Mouse (Mus musculus) fat pad, adult 2 months (tissue): ENCODE results near the gene Cpne2.

Experiments
- DNase-seq: peaks from one replicate; pipeline ENCODE4 v3.0.0-alpha.2; 2011; ENCODE audit warnings: low read depth, low spot score; ENCODE audit errors: extremely low read depth

The Cpne2 gene

DNA sequence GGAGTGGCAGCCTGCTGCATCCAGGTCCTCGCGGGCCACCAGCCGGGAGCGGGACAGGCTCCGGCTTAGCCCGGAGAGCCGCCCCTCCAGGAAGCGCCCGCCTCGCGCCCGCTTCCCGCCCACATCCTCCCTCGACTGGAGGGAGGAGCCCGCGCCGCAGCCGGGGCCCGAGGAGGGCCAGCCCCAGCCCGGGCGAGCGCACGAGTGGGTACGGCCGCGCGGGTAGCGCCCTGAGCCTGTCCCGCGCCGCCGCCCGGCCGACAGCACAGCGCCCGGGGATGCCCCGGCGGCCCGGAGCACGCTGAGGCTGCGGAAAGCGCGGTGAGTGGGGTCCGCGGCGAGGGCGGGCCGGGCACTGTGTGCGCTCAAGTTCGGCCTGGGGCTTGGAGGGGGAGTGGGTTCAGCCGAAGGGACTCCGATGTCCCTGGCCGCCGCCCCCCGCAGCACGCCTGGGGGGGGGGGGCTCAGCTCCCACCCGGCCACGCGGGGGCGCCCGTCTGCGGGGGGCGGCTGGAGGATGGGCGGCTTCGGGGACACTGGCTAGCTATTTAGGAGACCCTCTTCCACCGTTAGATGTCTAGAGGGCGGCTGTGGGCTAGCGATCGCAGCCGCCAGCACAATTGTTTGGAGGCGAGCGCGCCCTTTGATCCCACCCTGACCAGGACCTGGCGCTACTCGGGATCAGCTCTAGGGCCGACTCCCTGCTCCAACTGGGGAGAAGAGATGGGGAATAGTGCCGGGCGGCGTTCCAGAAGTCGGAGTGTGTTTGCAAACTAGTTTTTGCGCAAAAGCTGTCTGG, at the start of gene Cpne2:
Cpne2 (plus strand) TSS at position 118 of the 799 bp plus-strand sequence.
- DNase-seq: no peak

DNA sequence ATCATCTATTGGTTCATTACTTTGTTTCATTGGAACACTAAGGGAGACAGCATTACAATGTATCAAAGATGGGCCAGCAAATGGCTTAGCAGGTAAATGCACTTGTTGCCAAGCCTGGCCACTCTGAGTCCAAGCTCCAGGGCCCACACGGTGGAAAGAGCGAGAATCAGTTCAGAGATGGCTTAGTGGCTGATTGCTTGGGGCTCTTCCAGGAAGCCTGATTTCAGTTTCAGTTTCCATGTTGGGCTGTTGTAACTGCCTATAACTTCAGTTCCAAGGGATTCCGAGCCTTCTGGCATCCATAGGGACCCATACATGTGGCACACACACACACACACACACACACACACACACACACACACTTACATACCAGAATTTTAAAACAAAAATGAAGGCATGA, 47.5 kb upstream of the Cpne2 start:
- DNase-seq: no peak

DNA sequence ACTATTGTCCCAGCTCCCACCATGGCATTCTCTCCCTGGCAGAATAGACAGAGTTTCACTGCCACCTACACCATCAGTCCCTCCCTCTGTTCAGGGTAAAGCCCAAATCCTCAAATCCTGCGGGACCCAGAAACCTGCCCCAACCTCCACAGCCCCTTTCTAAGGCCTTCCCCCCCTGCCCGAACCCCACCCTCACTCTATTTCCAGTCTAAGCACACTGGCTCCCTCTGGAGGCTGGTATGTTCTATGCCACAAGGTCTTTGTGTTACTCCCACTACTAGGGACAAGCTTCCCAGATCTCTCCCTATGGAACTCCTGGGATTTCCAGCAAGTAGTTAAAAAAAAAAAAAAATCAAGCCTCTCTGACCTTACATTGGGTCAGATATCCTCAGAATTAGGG, 46.9 kb upstream of the Cpne2 start:
- DNase-seq: no peak

DNA sequence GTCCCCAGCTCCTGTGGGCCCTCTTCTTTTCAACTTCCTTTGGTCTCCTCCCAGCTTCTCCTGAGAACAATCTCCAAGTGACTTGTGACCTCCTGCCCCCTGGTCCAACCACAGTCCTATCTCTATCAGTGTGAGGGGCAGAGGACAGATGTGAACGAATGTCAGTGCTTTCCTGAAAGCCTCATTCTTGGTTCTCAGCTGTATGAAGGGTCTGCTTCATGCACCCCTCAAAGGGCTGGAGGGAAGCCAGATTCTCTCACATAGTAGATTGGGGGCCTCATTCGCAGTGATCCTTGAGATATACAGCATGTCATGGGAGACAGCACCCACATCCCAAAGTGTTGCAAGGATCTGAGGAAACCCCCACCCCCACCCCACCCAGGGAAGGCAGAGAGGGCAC, 44.8 kb upstream of the Cpne2 start:
- DNase-seq: no peak

DNA sequence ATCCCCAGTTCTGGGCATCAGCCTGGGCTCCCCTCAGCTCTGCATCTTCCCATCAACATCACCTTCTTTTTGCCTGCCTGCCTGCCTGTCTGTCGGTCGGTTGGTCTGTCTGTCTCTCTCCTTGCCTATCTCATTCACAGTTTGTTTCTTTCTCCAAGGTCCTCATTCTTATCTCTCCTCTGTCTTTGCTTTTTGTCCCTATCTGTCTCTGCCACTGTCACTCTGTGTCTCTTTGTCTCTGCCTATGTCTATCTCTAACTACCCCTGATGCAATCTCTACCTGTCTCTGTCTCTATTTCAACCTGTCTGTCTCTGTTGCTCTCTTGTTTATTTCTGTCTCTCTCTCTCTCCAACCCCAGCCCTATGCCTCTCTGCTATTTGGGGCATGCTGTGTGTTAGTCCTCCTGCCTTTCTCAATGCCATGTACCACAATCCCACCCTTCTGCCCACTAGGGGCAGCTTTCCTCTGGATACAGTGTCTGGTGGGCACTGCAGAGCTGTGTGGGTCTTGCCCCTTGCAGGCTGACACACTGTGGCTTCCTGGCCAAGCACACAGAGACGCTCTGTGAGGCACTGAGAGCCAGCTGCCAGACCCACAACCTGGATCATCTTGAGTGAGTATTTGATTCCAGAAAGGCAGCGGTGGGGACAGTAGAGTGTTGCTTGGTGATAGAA, 42.8 kb upstream of the Cpne2 start:
- DNase-seq: no peak

DNA sequence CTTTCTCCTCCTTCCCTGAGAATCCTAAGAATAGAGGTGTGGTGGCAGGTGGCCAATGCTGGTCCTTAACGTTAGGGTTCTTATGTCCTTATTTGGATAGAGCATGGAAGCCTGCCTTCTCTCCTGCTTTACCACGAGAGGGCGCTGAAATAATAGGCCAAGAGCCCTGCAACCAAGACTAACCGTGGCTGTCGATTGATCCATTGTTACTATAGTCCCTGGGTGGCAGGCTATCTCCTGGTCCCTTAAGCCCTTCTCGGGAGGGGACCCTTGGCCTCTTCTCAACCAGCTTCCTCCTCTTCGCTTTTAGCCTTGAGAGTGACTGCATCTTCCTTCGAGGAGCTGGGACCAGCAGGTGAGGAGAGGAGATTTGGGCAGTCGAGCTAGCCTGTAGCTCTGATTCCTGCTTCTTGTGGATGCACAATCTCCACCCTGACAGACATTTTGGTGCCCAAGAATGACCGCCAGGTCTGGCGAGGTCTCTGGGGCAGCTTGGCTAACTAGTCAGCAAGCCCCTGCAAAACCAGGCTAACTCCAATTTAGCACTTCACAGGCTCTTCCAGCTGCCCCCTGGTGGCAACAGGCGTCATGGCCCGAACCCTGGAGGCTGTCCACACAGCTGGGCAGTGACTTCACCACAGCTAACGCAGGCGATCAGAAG, 40.6 kb upstream of the Cpne2 start:
- DNase-seq: no peak

DNA sequence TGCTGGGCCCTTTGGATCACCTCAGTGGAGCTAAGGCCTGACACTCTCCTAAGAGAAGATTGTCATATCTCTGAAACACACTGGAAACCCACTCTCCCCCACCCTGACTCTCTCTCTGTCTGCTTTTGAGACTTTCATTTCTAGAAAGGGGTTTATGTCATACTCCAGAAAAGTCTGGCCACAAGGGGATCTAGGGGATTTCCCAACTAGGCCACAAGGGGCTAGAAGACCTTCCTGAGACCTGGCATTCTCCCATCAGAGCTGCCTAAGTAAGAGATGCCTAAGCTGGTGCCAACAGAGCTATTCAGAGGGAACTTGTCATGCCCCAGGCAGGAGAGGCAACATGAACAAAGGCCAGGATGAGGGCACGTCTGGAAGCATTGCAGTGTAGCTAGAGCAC, 39.5 kb upstream of the Cpne2 start:
- no peak for DNase-seq

DNA sequence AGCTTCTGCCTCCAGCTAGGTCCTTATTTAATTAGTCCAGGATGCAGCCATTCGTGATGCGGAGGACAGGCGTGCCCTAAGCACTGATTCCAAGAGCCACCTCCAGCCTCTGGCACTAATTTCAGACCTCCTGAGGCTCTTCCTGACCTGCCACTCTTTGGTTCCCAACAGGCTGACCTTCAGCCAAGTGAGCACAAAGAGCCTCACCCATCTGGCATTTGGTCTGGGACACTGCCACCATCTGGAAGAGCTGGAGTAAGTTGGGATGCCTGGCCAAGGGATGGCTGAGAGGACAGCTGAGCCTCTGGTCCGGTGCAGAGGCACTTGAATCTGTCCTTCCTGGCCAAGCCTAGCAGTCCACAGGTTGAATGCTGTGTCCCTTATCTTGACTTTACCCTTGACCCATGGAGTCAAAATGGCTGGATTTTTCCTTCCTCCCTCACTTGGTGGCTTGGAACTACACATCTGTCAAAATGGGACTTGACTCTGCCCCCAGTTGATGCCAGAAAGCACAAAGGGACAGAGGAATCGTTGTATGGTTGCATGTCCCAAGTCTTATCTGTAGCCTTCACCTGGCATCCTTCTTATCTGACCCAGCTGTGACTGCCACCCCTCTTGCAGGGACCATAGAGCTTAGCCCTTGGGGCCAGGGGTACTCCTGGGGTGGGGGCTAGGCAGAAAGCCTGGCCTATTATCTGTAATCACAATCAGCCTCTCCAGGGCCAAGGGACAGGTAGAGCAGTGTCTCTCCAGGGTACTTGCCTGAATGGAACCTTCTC, 17.2 kb upstream of the Cpne2 start:
- no peak for DNase-seq

DNA sequence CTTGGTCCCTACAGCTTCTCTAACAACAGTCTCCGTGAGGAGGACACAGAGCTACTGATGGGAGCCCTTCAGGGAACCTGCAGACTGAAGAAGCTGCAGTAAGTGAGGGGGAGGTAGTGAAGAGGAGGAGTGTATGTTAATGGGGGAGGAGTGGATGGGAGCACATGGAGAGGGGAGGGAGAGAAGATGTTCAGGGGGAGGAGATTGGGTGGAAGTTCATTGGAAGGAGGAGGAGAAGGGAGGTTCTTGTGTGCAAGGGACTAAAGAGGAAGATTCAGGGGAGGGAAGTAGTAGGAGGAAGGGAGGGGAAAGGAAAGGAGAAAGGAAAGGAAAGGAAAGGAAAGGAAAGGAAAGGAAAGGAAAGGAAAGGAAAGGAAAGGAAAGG, 16.6 kb upstream of the Cpne2 start:
- DNase-seq: no peak

DNA sequence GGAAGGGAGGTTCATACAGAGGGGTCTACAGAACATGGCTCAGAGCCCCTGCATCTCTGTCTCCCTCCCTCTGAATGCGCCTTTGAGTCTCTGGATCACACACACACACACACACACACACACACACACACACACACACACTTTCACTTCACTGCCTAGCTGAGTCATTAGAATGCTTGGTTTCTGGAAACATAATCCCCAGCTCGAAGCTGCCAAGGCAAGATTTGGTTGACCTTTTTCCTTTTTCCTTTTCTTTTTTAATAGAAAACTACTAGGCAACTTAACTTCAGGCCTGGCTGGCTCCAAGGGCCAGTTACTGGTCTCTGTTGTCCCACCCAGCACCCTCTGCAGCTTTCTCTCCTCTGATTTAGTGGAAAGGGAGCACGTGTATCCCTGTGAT, 16.0 kb upstream of the Cpne2 start:
- no peak for DNase-seq

DNA sequence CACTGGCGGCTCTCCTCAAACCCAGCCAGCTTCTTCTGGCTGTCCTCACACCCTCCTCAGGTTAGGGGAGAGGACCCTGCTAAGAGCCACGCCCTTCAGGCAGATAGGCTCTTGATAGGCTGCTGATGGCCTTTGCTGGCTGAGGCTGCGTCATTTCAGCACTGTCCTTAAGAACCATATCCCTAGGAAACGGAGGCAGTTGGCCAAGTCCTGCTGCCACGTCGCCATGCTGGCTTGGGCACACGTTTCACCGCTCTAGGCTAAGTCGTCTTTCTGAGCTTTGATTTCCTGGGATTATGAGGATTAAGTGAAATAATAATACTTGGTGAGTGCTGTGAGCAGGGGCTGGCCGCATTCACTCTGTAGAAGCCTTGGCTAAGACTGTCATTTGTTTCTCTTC, 14.5 kb upstream of the Cpne2 start:
- peak; percentile 18 for DNase-seq

DNA sequence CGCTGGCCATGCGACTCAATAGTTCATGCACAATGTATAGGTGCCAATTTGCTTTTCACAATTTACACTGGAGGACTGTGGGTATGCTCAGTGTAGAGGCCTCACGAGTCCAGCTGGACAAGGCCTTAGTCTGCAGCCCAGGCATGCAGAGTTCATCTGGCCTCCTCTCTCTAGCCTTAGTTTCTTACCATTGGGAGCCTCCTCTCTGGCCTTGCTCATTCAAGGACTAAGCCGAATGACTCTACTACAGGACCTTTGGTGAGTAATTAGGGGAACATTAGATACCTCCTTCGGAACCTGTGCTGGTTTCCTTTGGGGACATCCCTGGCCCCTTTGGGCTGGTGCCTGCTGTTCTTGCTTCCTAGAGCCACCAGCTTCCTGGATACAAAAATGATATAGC, 13.8 kb upstream of the Cpne2 start:
- no peak for DNase-seq

DNA sequence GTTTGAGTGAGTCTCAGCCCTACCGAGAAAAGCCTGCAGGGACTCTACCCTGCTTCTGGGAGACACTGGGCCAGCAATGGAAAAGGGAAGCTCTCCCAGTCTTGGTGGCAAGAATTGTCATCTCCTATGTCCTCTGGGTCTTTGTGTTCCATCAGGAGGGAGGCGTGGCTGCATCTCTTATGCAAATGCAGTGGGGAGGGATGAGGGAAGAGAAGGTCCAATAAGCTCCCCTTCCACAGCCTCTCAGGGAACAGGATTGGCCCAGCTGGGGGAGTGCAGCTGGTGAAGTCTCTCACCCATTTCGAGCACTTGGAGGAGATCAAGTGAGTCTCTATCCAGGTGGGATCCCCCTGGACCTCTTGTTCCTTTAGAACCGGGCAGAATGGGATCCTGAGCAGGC, 11.3 kb upstream of the Cpne2 start:
- DNase-seq: no peak

DNA sequence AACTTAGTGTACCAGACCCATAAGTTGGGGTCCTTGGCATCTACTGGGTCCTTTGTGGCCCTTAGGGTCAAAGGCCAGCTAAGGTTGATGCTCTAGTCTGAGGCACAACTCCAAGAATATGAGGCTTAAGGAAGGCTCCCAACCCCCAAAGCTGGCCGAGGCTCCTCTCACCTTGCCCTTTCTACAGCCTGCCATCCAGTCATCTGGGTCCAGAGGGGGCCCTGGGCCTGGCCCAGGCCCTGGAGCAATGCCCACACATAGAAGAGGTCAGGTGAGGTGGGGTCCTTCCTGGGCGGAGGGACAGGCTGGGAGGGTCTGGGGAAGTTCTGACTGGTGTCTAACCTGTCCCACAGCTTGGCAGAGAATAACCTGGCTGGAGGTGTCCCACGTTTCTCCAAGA, 10.3 kb upstream of the Cpne2 start:
- no peak for DNase-seq

DNA sequence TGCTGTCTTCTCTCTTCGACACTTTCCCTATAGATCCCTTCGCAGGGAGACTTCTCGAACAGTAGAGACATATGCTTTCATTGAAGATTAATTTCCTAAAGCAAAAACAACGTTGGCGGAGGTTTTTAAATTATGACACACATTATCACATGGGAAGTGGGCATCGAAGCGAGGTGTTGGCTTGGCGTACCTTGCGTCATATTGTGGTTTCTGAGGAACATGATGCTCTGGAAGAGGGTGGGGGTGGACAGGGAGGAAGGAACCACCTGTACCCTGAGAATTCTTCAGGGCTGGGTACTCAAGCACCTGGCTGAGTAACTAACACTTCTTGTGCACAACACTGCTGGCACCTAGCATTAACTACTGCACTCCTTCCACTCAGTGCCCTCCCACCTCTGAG, 8.2 kb upstream of the Cpne2 start:
- DNase-seq: no peak

DNA sequence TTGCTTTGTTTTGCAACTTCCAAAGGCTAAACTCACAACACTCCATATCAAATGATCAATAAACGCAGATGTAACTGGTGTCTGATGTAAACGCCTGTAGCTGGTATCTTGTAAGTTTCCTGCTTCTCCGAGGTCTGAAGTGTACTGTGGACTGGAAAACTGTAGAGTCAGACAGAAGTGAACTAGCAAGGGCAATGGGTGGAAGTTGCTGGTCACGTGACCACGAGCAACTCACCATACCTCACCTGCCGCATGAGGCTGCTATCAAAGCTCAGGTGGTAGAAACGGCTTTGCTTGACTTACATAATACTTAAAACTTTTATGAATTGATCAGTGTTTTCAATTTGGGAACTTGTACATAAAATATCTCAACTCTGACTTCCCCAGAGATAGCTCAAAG, 5.6 kb upstream of the Cpne2 start:
- DNase-seq: no peak

DNA sequence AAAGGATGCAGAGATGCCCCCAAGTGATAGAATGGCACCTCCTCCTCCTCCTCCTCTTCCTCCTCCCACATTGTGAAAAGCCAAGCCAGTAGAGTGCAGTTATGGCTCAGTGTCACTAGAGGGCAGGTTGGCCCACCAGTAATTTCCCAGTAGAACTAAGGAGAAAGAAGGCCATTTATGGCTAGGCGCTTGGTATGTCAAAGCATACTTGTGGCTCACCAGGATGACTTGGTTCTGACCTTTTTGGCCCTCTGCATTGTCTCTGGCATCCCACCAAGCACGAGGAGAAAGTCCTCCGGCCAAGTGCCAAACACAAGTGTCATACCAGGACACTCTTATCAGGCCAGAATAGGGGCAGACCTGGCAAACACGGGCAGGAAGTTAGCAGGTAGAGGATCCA, 4.5 kb upstream of the Cpne2 start:
- DNase-seq: no peak

DNA sequence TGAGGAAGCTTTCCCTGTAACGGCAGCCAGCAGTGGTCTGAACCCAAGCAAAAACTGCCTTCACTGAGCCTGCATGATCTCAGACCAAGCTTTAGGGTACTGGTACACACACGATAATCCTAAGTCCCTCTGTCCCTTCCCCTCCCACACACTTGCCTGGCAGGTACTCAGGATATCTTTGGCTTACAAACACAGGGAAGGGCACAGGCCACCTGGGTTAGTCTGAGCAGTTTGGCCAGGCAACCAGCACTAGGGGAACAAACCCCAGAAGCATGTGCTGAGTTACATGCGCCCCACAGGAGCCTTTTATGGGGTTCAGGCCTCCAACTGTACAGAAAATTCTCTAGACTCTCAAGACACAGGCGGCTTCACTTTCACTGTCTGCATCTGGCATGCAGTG, 2.9 kb upstream of the Cpne2 start:
- no peak for DNase-seq

DNA sequence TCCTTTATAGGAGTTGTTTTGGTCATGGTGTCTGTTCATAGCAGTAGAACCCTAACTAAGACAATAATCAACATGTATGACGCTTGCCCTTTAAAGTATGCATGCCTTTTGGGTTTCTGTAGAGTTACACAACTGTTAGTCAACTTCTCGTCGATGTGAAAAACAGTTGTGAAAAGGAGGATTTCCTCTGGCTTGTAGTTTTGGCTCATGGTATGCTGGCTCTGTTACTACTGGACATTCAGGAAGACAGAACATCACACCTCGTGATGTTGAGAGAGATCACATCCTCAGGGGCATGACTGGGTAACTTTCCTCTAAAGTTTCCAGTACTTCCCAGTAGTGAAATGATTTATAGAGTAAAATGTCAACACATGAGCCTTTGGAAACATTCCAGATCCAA, 2.1 kb upstream of the Cpne2 start:
- DNase-seq: no peak

DNA sequence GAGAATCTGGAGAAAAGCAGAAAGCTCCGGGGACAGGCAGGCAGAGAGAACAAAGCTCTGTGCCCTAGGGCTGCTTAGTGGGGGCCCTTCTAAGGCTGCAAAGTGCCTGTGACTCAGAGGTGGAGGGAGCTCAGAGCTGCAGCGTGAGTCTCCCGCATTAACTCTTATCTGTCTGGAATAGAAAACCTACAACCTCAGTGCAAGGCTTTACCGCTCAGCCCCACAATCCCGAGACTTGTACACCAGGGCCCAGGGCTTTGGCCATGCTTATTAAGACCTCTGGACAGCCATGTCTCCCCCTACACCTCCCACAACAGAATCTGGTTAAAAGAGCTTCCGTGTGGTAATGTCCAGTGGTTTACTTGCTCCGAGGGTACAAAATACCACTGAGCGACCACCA, 790 bp upstream of the Cpne2 start:
- DNase-seq: no peak

DNA sequence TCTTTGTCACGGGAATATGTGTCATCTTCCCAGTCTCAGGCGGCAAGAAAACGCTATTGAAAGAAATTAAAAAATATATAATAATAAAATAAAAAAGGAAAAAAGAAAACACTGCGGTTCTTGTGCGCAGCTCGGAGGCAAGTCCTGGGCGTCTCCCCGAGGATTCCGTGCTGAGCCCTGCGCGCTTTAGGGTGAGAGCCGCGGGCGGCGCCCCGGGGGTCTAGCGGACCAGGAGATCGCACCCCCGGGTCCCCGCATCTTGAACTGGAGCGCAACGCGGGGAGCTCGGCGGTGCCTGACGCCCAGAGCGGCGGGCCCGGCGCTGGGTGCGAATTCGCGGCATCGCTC, 291 bp upstream of the Cpne2 start:
- no peak for DNase-seq

DNA sequence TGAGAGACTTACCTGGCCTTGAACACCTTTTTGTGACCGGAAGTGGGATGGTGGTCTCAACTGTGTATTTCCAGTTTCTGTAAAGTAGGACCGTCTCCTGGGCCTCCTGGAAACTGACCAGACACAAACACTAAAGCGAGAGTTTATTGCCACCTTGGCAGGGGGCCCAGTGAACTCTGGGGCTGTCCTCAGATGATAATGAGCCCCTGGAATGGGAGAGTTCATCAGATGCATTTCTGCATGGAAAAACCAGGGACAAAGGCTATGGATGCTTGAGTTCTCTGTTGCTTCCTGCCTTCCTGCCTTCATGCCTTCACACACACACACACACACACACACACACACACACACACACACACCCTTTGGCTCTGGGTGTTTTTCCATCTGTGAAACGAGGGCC, 1.8 kb downstream of the Cpne2 start:
- DNase-seq: no peak
